Mouse (Mus musculus) testis, adult 2 months (tissue): ENCODE measurements at regions not wholly inside any gene's neighbourhood (a gene's known extent, or its start where the extent isn't known, plus 50 kb on each side); places are given as distances from the start of the nearest gene placed in this dataset.
"Not testable (repeated sequence)": the region's sequence is repeated elsewhere in the genome, so short reads cannot be mapped to it uniquely, and the experiment has no call there.

Experiments used
- H3K27ac ChIP-seq: fragments of 200-500 bp; 2 replicates; pipeline ENCODE4 v1.5.1; 2012; ENCODE audit warnings: low read depth, low read length; ENCODE audit not compliant: control insufficient read depth, insufficient read depth
- H3K27me3 ChIP-seq: fragments of 200-500 bp; 2 replicates; pipeline ENCODE4 v1.6.1; 2012; ENCODE audit warnings: mild to moderate bottlenecking, low read length, moderate library complexity; ENCODE audit not compliant: control insufficient read depth, insufficient read depth
- H3K36me3 ChIP-seq: fragments of 200-500 bp; 2 replicates; pipeline ENCODE4 v1.6.1; 2012; ENCODE audit warnings: mild to moderate bottlenecking, low read length; ENCODE audit not compliant: control insufficient read depth, insufficient read depth
- H3K4me1 ChIP-seq: fragments of 200-500 bp; 2 replicates; pipeline ENCODE4 v1.6.1; 2012; ENCODE audit warnings: low read length; ENCODE audit not compliant: control insufficient read depth, insufficient read depth
- H3K4me3 ChIP-seq: fragments of 200-500 bp; 2 replicates; pipeline ENCODE4 v1.5.1; 2012; ENCODE audit warnings: low read depth, mild to moderate bottlenecking, low read length, moderate library complexity, mixed read lengths; ENCODE audit not compliant: control insufficient read depth
- CTCF ChIP-seq: fragments of 200-500 bp; IDR thresholded peaks from 2 replicates; pipeline ENCODE4 v1.5.1; 2012; ENCODE audit warnings: low read depth, mild to moderate bottlenecking, inconsistent platforms, low read length, moderate library complexity; ENCODE audit not compliant: control insufficient read depth, insufficient read depth, insufficient replicate concordance
- POLR2A ChIP-seq: fragments of 200-500 bp; IDR thresholded peaks from 2 replicates; pipeline ENCODE4 v1.6.1; 2012; ENCODE audit warnings: low read depth, mild to moderate bottlenecking, inconsistent platforms, low read length, moderate library complexity; ENCODE audit not compliant: control insufficient read depth

- no peak overlapping the region for H3K27ac ChIP-seq
- H3K4me3 ChIP-seq: no peak overlapping the region
- H3K27me3 ChIP-seq: no peaks in the 10 kb centered on the region
- H3K36me3 ChIP-seq: no peaks in the 10 kb centered on the region
- TF ChIP-seq CTCF (no peak), POLR2A (no peak)
- H3K4me1 ChIP-seq: no peaks in the 10 kb centered on the region
Observed at GRCm38 (mm10) chr8:81286280-81287034, 55.9 kb upstream of the Inpp4b start.

DNA sequence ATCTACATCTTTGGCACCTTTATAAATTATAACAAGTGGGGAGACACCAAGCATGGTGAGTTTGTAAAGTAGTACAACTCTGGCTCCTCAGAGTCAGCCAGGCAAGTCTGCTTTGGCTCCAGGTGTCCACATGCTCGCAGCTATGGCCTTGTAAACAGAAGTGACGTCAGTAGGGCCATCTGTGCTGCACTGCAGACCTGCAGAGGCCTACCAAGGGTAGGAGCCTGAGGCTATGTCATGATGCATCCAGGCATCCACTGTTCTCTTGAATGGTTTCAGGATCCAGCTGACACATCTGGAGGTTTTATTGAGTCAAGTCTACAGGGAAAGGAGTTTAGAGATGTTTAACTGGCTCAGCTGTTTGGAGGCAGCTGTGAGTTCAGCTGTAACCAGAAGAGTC, 82.3 kb upstream of the Inpp4b start:
- no peak for TF ChIP-seq POLR2A
- TF ChIP-seq CTCF: no peak
- Histone ChIP-seq H3K27me3 (no peaks in the 10 kb centered on the region), H3K4me3 (no peak overlapping the region), H3K4me1 (no peaks in the 10 kb centered on the region), H3K36me3 (no peaks in the 10 kb centered on the region), H3K27ac (no peak overlapping the region)

GRCm38 (mm10) chr8:81223872-81224271, 118.5 kb upstream of the Inpp4b start:
- H3K27me3 ChIP-seq: no peaks in the 10 kb centered on the region
- H3K4me1 ChIP-seq: no peaks in the 10 kb centered on the region
- no peak overlapping the region for H3K27ac ChIP-seq
- TF ChIP-seq POLR2A (no peak), CTCF (no peak)
- H3K36me3 ChIP-seq: no peaks in the 10 kb centered on the region
- H3K4me3 ChIP-seq: no peak overlapping the region

- H3K27ac ChIP-seq, H3K4me3 ChIP-seq, H3K4me1 ChIP-seq, H3K36me3 ChIP-seq, H3K27me3 ChIP-seq: not testable (repeated sequence)
Observed at GRCm38 (mm10) chr8:81187061-81187790, 155.1 kb upstream of the Inpp4b start.

DNA sequence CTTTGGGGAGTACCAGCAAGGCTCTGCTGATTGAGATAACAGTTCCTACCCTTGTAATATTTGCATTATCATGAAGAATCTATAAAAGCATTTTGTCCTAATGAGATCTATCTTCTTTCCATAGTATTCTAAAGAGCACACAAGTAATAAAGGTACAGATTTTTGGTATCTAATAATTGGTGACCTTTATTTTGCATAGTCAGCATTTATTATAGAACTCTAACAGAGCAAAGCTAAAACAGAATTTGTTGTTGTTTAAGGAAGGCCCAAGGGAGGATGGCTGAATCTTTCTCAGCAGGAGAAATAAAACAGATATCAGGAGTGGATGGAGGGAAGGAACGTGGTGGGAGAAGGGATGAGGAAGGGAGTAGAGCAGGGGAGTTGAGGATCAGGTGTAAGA, 160.8 kb upstream of the Usp38 start:
- TF ChIP-seq CTCF (no peak), POLR2A (no peak)
- Histone ChIP-seq H3K4me3 (no peak overlapping the region), H3K4me1 (no peaks in the 10 kb centered on the region), H3K27ac (no peak overlapping the region), H3K36me3 (no peaks in the 10 kb centered on the region), H3K27me3 (no peaks in the 10 kb centered on the region)

DNA sequence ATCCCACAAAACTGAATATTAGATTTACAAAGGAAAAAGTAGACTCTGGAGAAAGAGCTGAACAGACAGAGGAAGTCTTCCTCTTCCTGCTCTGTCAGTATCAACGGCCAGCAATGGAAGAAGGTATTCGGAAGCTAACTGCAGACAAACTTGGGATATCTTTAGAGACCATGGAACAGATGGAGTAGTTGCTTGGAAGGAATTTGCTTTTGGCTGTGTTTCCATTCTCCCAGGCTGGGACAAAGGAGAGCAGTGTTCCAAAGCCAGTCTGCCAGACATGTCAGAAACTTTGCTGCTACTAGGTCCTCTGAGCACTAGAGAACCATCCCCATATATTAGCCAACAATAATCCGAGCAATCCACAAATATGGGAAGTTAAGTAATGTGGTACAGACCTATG, 132.5 kb upstream of the Usp38 start:
- Histone ChIP-seq H3K4me1 (no peaks in the 10 kb centered on the region), H3K36me3 (no peaks in the 10 kb centered on the region), H3K27ac (no peak overlapping the region), H3K4me3 (no peak overlapping the region), H3K27me3 (no peaks in the 10 kb centered on the region)
- no peak for TF ChIP-seq POLR2A
- TF ChIP-seq CTCF: no peak

- no peak overlapping the region for H3K4me3 ChIP-seq
- H3K27ac ChIP-seq: no peak overlapping the region
- no peaks in the 10 kb centered on the region for H3K36me3 ChIP-seq
- no peaks in the 10 kb centered on the region for H3K4me1 ChIP-seq
- TF ChIP-seq POLR2A (no peak), CTCF (no peak)
- no peaks in the 10 kb centered on the region for H3K27me3 ChIP-seq
Observed at GRCm38 (mm10) chr8:81106763-81107509, 92.2 kb upstream of the Usp38 start.
